Mouse (Mus musculus) liver, embryonic 16.5 days (tissue): ENCODE results near the gene Rac3. TPM values are rescaled to one million over a fixed set of nuclear protein-coding genes. Genes with fewer than 3 reads are reported as not detected.

Experiments used
- ATAC-seq: fragments of 200-750 bp; cut with Nextera tagmentation; 2 replicates; pipeline ENCODE4 v1.8.0; 2017; ENCODE audit warnings: low read depth, mild to moderate bottlenecking, moderate number of reproducible peaks, moderate library complexity
- H3K27ac ChIP-seq: fragments of 300-500 bp; sonication (generic); 2 replicates; pipeline ENCODE4 v1.5.1; 2014; ENCODE audit warnings: mild to moderate bottlenecking, low read length
- H3K27me3 ChIP-seq: fragments of 300-500 bp; sonication (generic); 2 replicates; pipeline ENCODE4 v1.6.1; 2014; ENCODE audit warnings: low read depth, low read length, mixed read lengths; ENCODE audit not compliant: control insufficient read depth, insufficient read depth
- H3K36me3 ChIP-seq: fragments of 300-500 bp; sonication (generic); 2 replicates; pipeline ENCODE4 v1.6.1; 2014; ENCODE audit warnings: mild to moderate bottlenecking; ENCODE audit not compliant: control insufficient read depth, insufficient read depth
- H3K4me1 ChIP-seq: fragments of 300-500 bp; sonication (generic); 2 replicates; pipeline ENCODE4 v1.6.1; 2014; ENCODE audit warnings: low read depth, low read length, mixed read lengths; ENCODE audit not compliant: control insufficient read depth
- H3K4me2 ChIP-seq: fragments of 300-500 bp; sonication (generic); 2 replicates; pipeline ENCODE4 v1.6.1; 2014; ENCODE audit warnings: low read depth, low read length, mixed read lengths
- H3K4me3 ChIP-seq: fragments of 300-500 bp; sonication (generic); 2 replicates; pipeline ENCODE4 v1.5.1; 2014; ENCODE audit warnings: low read depth, mild to moderate bottlenecking, low read length
- H3K9ac ChIP-seq: fragments of 300-500 bp; sonication (generic); 2 replicates; pipeline ENCODE4 v1.6.1; 2014; ENCODE audit warnings: low read depth, low read length
- H3K9me3 ChIP-seq: fragments of 300-500 bp; sonication (generic); replicated peaks from 2 replicates; pipeline ENCODE4 v1.6.1; 2016; ENCODE audit warnings: low read length; ENCODE audit not compliant: control insufficient read depth
- WGBS: fragments of 180-500 bp; shearing (Covaris S2); extraction: QIAGEN DNeasy Blood & Tissue Kit; methylation state at CpG from one replicate; pipeline ENCODE4 v1.1.7; 2014; ENCODE audit not compliant: insufficient replicate concordance; 5-methylcytosine and 5-hydroxymethylcytosine counted together
- polyA plus RNA-seq: library from polyadenylated mRNA; unstranded; fragments of >200 nt; fragmentation: Nextera tagmentation; extraction: Ambion mirVana; gene quantifications from 2 replicates; pipeline ENCODE4 v1.2.1, GENCODE M21; 2015

Gene Rac3
- polyA plus RNA-seq, 1 experiment from 2014 or later: 0.80 TPM

DNA sequence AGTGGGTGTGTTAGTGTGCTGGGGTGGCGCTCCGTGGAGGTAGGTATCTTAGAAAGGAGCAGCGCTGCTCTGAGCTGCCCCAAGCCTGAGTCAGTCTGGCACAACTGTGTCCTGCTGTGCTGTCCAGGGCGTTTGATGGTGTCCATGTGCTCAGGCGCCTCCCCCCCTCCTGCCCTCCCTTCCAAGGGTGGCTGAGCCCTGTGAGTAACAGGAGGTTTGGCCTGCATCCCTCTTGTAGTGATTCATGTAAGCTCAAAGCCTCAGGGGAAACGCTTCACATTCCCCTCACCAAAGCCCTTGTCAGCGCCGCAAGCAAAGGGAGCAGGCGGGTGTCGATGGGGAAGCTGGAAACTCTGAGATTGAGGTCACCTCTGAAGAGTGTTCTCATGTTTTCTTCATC, 23.5 kb upstream of the Rac3 start:
- H3K4me2 ChIP-seq: no peak overlapping the region
- no peaks in the 10 kb centered on the region for H3K27me3 ChIP-seq
- H3K9ac ChIP-seq: no peak overlapping the region
- no peak overlapping the region for H3K4me3 ChIP-seq
- no peaks in the 10 kb centered on the region; the same call in 1 of the 2 replicates for H3K36me3 ChIP-seq
- WGBS: 80% methylated on average over 10 of the region's 10 CpGs
- H3K9me3 ChIP-seq: no peaks in the 10 kb centered on the region
- no peaks in the 10 kb centered on the region for H3K4me1 ChIP-seq
- H3K27ac ChIP-seq: no peak overlapping the region
- ATAC-seq: no peak

DNA sequence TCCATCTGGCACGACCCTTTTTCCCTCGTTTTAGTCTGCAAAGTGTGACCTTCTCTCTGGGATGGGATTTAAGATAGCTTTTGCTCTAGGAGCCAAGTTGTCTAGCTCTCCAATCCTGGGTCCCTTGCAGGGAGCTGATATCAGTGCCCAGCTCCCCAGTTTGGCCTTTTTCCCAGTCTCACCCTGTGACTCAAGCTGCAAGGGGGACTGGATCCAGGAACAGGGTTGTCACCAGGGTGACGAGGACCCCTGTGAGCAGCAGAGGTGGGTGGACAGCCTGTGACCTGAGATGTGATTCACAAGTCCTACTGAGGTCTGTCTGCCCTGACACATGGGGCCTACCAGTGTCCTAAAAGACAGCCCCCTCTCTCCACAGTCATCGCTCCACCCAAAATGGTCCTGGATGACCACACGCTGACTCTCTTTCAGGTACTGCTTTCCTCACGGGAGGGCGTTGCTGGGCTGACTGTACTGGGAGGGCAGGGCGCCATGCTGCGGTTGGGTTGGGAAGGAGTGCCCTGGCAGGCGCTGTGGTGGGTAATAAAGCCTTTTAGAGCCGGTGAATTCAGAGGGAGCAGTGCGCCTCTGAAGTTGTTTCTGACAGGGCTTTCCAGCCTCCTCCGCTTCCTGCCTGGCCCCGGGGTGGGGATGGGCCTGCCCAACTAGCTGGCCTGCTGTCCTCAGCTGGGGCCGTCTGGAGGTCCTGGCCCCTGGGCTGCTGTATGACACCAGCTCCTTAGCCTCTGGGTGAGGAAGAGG, 17.4 kb upstream of the Rac3 start:
- no peak for ATAC-seq
- H3K9ac ChIP-seq: no peak overlapping the region
- no peak overlapping the region for H3K4me2 ChIP-seq
- no peaks in the 10 kb centered on the region for H3K9me3 ChIP-seq
- no peak overlapping the region for H3K27ac ChIP-seq
- H3K4me3 ChIP-seq: no peak overlapping the region
- no peaks in the 10 kb centered on the region for H3K4me1 ChIP-seq
- WGBS: 68% methylated on average over 15 of the region's 15 CpGs
- no peaks in the 10 kb centered on the region; the same call in 1 of the 2 replicates for H3K36me3 ChIP-seq
- H3K27me3 ChIP-seq: no peaks in the 10 kb centered on the region

DNA sequence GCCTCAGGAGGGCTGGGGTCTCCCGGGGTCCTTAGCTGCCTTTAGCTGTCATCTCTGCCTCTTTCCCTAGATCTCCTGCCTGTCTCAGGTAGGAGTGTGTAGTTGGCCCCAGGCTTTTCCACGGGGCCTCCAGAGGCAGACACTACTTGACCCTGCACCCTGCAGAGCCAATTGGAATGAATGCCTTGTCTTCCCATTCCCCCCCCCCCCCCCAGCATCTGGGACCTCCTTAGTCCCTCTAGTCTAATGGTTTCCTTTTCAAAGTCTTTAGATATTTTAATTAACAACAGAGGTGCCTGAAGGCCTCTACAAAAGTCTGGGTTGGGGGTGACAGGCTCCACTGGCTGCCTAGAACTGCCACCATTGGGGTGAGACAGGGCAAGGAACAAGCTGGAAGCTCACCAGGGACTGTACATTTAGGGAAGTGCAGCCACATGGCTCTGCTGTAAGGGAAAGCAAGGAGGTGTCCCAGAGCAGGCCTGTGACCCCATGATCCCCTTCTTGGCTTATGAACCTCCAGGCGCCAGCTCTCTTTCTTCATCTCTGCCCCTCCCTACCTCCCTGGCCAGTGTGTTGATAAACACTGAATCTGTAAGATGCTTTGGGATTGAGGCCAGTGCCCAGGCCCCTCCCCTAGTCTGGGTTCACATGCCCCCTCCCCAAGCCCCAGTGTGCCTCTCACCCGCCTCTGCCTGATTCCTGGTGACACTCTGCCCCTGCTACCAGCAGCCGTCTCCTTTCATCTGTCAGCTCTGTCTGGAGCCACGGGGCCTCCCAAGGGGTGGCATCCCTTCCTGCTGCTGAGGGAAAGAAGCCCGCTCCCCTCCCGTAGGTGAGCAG, 16.6 kb upstream of the Rac3 start:
- no peak overlapping the region for H3K27ac ChIP-seq
- H3K4me1 ChIP-seq: no peaks in the 10 kb centered on the region; the same call in 1 of the 2 replicates
- ATAC-seq: no peak
- no peak overlapping the region for H3K4me2 ChIP-seq
- no peaks in the 10 kb centered on the region for H3K27me3 ChIP-seq
- H3K9ac ChIP-seq: no peak overlapping the region
- no peaks in the 10 kb centered on the region; the same call in 1 of the 2 replicates for H3K36me3 ChIP-seq
- no peak overlapping the region for H3K4me3 ChIP-seq
- 56% methylated on average over 8 of the region's 8 CpGs for WGBS
- no peaks in the 10 kb centered on the region for H3K9me3 ChIP-seq

DNA sequence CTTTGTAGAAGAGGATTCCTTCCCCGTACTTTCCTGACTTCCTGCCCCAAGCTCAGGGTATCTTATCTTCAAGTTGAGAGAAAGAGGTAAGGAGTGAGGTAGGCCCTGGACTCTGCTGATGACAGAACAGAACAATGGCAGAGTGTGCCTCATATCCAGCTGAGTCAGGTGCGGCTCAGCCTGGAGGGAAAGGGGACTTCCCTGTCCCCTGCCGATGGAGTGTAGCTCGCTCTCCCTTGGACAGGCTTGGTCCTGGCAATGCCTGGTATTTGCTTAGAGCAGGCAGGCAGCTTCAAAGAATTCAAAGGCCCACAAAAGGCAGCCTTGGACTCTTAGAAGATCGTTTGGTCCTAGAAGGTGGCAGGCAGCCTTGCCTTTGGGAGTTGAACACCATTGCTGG, 15.2 kb upstream of the Rac3 start:
- no peak overlapping the region for H3K4me2 ChIP-seq
- H3K4me3 ChIP-seq: no peak overlapping the region
- H3K27ac ChIP-seq: no peak overlapping the region
- H3K9me3 ChIP-seq: no peaks in the 10 kb centered on the region
- H3K36me3 ChIP-seq: no peaks in the 10 kb centered on the region; the same call in 1 of the 2 replicates
- no peak overlapping the region for H3K9ac ChIP-seq
- no peaks in the 10 kb centered on the region; the same call in 1 of the 2 replicates for H3K4me1 ChIP-seq
- H3K27me3 ChIP-seq: no peaks in the 10 kb centered on the region
- ATAC-seq: no peak
- 68% methylated on average over 5 of the region's 5 CpGs for WGBS

DNA sequence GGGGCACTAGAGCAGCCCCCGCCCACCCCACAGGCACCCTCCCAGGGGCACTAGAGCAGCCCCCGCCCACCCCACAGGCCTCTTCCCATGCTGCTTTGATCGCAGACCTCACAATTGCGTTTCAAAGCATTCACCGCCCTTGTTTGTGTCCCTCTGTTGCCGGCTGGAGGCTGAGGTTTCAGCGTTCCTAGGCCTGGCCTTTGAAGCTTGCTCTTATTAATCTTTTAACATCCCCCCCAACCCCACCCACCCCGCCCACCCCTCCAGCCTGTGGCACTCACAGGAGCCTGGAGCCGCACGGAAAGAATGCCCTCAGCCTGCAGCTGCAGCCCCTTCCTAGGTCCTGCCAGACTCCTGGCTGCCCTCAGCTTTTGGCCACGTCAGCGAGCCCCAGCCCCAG, 14.0 kb upstream of the Rac3 start:
- Histone ChIP-seq H3K9ac (no peak overlapping the region), H3K36me3 (no peaks in the 10 kb centered on the region; the same call in 1 of the 2 replicates), H3K27me3 (no peaks in the 10 kb centered on the region), H3K4me3 (no peak overlapping the region), H3K4me1 (no peaks in the 10 kb centered on the region; the same call in none of the 2 replicates), H3K4me2 (no peak overlapping the region), H3K27ac (no peak overlapping the region), H3K9me3 (no peaks in the 10 kb centered on the region)
- ATAC-seq: no peak
- 52% methylated on average over 12 of the region's 12 CpGs for WGBS

DNA sequence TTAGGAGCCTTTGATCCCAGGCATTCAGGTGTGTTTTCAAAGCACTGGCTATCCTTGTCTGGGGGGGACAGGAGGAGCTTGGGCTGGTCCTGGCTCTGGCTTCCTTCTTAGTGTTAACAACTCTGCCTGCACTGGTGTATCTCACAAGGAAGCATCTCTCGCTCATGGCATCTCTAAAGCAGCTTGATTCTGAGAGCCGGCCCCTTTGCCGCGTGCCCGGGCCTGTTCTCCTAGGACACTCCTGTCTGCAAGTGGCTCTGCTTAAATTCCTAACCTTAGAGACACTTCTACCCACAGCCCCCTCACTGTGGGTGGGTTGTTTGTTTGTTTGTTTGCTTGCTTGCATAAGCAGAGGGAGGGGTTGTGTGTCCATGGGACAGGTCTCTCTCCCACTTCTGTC, 13.3 kb upstream of the Rac3 start:
- Histone ChIP-seq H3K36me3 (no peaks in the 10 kb centered on the region; the same call in 1 of the 2 replicates), H3K9ac (no peak overlapping the region), H3K27me3 (no peaks in the 10 kb centered on the region), H3K9me3 (no peaks in the 10 kb centered on the region), H3K4me3 (no peak overlapping the region), H3K27ac (no peak overlapping the region), H3K4me1 (peaks cover 5% of the 10 kb centered on the region), H3K4me2 (no peak overlapping the region)
- no peak for ATAC-seq
- 70% methylated on average over 5 of the region's 5 CpGs for WGBS

DNA sequence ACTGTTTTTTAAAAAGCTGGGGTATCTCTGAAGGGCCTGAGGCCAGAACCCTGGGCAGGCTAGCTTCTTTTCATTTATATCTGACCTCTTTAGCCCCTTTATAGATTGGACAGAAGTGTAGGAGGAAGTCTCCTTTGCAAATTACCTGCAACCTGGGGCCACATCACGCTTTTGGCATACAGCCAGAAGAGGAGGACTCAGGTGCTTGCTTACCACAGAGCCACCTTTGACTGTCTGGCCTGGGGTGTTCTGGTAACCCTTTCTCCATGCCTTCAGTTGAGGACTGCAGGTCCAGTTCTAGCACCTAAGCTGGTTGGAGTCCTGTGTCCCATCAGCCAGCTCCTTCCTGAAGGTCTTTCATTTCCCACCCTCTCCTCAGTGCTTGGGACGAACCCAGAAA, 11.7 kb upstream of the Rac3 start:
- Histone ChIP-seq H3K4me3 (no peak overlapping the region), H3K27ac (no peak overlapping the region), H3K4me1 (peaks cover 16% of the 10 kb centered on the region), H3K27me3 (no peaks in the 10 kb centered on the region), H3K9ac (no peak overlapping the region), H3K36me3 (no peaks in the 10 kb centered on the region), H3K4me2 (no peak overlapping the region), H3K9me3 (no peaks in the 10 kb centered on the region)
- WGBS: 61% methylated on average over 2 of the region's 2 CpGs
- no peak for ATAC-seq

DNA sequence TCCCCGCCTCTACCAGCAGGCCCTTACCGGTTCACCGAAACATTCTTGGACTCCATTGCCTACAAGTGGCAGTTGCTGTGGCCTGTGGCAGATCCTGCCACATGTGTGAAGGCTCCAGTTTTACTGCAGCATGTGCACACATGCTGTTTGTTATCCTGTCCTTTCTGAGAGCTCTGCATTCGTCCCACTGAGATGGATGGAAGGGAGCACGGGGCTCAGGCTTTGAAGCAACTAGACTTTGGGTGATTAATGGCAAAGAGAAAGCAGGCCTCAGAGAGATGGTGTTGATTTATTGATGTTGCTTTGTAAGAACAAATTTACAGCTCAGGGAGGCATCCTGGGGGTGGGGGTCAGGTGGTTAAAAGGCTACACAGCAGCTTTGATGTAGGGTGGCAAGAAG, 10.6 kb upstream of the Rac3 start:
- Histone ChIP-seq H3K36me3 (no peaks in the 10 kb centered on the region), H3K27me3 (no peaks in the 10 kb centered on the region), H3K4me3 (no peak overlapping the region), H3K9ac (no peak overlapping the region), H3K4me1 (peaks cover 20% of the 10 kb centered on the region), H3K4me2 (no peak overlapping the region), H3K27ac (no peak overlapping the region), H3K9me3 (no peaks in the 10 kb centered on the region)
- WGBS: 76% methylated on average over 5 of the region's 5 CpGs
- no peak for ATAC-seq
